Mouse (Mus musculus) kidney, adult 2 months (tissue): ENCODE results near the gene Eif5b.

Source experiments
- CTCF ChIP-seq: fragments of 200-500 bp; conservative IDR thresholded peaks from 2 replicates; pipeline ENCODE4 v1.5.1; 2011; ENCODE audit warnings: low read depth, mild to moderate bottlenecking, control low read depth, low read length, moderate library complexity, mixed read lengths; ENCODE audit not compliant: insufficient read depth, insufficient read length
- POLR2A ChIP-seq: fragments of 200-500 bp; IDR thresholded peaks from one replicate; pipeline ENCODE4 v1.6.1; 2011; ENCODE audit warnings: low read depth, low read length, control low read depth

DNA sequence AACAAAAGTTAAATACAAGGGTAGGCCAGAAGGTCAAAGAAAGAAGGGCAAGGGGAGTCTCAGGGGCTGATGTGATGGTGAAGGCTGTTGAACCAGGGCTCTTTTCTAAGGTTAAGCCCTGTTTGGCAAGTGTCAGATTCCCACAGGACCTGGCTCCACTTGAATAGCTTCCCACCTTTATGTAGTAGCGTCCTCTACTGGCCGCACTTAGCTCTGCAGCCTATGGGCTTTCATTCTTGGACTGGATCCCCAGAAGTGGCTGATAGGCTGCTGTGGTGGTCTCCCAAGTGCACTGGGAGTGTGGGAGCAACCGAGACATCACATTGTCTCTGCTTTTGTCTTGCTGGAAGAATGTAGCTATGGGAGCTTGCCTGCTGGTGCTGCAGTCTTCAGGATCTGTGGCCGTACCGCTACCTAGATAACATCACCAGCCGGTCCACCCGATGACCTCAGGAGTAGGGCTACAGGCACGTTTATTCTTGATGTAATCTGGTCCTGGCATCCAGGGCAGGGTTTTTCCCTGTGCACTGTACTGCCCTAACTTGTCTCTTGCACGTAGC lies 12.0 kb upstream of the Eif5b start:
- peak; percentile 66 for TF ChIP-seq CTCF
- TF ChIP-seq POLR2A, result no peak
